Mouse (Mus musculus) embryo, embryonic 11 days (tissue): ENCODE measurements around the gene Ctnnbl1.

Experiments used
- DNase-seq: peaks from one replicate; pipeline ENCODE4 v3.0.0-alpha.2; 2015

Ctnnbl1 gene

DNA sequence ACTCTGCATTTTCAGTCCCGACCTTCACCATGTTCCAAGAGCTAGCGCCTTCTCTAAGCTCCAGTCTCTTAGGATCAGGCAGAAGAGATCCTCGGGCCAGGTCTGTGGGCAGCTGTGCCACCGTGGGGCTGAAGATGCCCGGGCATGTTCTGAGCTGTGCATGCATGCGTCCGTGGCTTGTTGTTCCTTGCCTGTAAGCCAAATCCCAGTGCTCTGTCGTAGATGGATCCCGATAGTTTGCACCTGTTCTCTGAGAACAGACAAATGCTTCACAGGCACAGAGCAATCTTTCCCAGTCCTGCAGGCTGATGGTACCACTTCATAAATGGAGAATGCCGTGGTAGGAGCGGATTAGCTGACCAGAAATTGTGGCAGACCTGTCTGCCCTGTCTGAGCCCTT is 87.0 kb downstream of the Ctnnbl1 start:
- DNase-seq: no peak

DNA sequence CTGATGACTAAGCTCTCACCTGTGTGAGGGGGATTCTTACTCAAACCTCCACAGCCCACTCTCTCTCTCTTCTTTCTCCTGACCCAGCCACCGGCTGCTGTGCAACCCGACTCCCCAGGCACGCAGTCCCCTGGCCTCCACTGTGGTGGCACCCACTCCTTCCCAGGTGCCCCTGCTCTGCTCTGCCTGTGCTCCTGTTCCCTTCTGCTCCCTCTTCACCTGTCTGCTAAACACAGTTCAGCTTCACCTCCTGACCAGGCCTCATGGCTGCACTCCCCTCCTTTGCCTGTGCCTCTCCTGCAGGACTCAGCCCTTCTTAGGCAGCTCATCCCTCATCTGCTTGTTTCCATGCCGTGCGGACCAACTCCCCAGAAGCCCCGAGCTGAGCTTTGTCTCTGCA is 92.9 kb downstream of the Ctnnbl1 start:
- no peak for DNase-seq

DNA sequence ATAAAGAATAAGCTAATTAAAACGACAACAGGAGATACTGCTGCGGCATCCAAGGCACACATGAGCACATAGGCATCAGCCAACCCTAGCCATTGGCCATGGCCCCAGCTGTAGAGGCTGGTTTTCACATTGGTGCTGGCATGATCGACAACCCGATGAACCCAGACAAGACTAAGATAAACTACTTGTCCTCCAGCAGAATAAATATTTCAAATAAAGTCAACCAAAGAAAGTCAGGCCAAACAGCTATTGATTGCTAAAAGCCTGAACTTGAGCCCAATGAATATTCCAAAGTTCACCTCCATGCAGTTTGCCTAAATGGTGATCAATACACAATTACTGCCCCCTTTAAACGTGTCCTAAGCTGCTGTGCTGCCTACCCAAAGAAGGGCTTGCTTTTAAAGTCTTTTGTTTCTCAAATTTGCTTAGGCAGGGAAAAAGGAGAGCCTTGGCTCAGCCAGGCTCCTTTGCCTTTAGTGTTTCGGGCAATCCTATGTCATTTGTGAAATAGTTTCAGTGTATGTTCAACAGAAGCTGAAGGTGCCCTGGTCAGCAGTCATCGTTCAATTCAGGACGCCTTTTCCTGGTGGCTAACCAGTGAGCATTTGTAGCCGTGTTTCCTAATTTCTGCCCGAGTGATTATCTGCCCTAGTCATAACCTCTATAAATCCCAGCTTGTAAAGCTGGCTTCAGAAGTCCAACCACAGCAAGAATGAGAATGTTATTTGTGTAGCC is 93.6 kb downstream of the Ctnnbl1 start:
- no peak for DNase-seq

DNA sequence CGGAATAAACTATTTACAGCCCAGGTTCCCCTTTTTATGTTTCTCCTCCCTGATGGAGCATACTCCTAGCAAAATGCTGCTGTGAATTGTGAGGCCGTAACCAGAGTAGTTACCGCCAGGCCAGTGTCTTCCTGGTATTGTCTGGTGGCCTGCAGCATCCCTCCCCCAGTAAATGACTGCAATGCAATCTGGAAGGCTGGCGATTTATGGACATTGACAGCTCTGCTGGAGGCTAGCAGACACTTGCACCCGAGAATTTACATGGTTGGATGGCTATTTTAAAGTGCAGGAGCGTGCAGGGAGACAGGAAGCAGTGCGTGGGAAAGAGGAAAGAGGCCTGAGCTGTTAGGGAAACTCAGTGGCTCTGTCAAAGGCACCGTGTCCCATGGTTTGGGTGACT is 99.8 kb downstream of the Ctnnbl1 start:
- DNase-seq: peak; percentile 19

DNA sequence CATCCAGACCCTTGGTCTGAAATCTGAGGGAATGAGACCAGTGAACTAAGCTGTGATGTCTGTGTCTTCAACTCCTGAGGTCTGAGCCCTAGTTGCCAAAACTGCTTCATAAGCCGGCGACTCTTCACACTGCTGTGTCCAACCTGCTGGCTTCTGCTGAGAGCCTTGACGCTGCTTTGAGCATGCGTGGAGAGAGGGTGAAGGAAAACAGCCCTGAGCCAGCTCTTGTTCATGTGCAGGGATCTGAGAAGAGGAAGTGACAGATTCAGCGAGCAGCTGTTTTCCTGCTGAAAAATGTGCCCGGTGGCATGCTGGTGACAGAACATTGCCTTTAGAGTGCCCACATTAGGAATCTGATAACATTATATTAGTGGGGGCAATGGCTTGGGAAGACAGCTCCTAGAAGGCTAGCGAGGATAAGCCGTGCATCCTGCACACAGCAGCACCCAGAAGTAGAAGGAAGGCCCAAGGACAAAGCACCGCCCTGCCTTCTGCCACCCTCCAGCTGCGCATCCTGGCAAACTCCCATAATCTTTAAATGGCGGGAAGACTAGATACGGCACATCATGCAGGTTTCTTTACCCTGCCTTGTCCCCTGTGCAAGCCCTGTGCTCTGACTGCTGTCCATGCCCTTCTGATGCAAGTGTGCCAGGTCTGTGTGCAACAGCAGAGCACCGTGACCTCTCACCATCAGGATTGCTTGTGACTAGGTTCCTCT is 101.2 kb downstream of the Ctnnbl1 start:
- DNase-seq: no peak

DNA sequence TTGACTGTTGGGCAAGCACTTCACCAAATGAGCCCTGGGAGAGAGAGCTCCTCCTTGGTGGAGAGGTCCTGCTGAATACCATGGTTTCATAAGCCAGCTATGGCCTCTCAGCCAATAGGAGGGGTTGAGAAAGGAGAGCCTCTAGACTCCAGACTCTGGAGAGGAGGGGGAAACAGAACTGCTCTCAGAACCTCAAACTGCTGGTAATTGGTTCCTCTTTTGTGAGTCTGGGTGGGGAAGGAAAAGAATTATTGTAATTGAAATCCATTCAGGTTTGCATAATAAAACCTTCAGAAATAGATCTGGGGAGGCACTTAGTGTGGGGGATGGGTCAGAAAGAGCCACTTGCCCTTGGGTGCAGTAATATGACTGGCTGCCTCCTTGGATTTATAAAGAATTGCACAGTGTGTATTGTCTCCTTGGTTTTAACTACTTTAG is 103.5 kb downstream of the Ctnnbl1 start:
- no peak for DNase-seq

DNA sequence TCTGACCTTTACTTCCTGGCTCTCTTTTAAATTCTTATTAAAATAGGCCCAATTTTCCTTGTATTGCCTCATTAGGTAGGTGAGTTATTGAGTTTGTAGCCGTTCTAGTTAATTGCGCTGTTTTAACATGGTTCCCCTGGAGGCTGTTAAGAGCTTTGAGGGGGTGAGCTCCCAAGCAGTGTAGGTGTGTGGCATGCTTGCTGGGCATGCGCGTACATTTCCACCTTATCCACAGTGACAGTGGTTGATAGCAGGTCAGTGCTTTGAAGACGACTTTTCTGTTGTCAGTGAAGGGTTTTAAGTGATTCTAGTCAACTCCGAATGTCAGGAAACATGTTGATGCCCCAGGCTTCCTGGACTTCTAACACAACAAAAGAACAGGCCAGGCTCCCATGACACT is 103.9 kb downstream of the Ctnnbl1 start:
- no peak for DNase-seq

DNA sequence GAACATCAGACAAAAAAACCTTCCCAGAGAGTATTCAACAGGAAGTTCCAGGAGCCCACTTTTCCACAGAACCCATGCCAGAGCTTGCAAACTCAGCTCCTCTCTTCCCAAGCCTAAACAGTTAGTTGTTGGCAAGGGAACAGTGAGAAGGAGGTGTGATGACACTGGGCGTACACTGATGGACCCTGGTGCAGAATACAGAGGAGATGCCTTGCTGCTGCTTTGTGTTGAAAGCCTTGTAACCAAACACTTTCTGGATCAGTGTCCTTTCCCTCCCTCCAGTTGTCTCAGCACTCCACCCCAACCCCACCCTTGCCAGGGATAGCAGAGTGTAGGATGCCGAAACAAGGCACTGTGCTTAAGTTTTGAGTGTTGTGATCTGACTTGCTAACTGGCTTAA is 107.5 kb downstream of the Ctnnbl1 start:
- DNase-seq: no peak

DNA sequence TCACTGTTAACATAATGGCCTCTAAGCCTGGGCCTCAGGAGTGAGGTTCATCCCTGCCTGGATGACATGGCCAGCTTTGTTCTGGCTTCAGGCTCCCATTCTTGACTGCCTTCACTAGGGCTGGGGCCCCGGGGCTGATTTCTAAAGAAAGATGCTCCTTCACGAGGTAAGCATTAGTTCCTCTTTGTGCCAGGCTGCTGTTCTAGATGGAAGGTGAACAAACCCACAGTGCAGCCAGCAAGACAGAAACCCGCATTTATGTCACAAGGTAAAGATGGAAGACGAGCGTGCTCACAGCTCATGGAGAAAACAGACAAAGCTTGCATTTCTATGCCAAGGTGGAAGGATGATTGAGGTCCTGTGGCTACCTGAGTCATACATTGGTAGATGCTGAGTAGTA is 108.6 kb downstream of the Ctnnbl1 start:
- DNase-seq: no peak

DNA sequence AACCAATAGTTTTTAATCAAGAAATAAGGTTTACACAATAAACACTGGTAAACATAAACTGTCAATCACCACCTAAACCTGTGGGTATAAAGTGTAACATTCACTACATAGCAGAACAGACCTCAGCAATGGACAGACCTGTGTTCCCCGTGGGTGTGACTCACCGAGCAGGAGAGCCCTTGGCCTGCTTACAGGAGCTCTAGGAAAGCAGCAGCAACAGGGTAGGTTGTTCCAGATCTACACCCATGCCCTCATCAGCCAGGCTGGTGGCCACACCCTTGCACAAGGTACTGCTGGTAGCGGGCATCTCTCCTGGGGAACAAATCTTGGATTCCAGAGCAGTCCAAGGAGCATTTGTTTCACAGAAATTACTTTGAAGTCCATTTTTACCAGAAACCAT is 115.9 kb downstream of the Ctnnbl1 start:
- DNase-seq: no peak

DNA sequence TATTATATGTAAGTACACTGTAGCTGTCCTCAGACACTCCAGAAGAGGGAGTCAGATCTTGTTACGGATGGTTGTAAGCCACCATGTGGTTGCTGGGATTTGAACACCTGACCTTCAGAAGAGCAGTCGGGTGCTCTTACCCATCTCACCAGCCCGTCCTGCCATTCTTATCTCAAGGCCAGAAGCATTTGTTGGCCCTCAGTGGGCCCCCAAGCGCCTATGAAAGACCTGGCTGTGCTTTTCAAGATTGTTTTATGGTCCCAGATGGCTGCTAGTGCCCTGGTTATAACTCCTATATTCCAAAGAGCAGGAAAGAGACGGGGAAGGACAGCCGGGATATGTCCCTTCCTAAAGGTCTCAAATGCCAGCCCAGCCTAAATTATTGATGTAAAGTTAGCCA is 118.6 kb downstream of the Ctnnbl1 start:
- no peak for DNase-seq

DNA sequence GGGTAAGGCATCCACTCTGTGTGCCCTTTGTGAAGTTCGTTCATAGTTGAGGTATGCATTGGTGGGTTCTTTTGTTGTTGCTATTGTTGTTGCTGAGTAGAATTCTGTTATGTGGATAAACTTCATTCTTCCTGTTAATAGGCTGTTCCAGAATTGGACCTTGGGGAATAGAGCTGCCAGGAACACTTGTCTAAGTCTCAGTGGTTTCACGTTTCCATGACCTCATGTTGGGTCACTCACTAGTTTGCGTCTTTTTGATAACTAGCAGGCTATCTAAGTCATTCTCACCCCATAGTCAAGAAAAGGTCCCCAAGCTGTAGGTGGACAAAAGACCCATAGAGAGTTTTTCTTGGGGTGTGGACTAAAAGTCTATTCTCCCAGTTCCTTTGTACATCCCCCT is 120.3 kb downstream of the Ctnnbl1 start:
- no peak for DNase-seq

DNA sequence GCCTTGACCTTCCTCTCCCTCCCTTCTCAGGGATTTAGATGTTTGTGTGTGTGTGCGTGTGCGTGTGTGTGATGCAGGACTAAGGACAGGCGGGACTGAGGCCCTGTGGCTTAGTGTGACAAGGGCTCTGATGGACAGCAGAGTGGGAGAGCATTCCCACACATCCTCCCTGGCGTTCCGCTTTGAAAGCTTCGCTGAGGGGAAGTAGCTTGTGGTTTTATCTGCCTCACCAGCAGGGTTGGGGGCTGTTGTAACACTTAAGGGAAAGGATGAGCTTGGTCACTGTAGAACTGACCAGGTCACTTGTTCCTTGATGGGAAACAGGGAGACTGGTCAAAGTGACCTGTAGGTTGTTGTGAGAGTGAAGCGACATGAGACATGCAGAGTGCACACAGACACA is 121.1 kb downstream of the Ctnnbl1 start:
- DNase-seq: no peak

DNA sequence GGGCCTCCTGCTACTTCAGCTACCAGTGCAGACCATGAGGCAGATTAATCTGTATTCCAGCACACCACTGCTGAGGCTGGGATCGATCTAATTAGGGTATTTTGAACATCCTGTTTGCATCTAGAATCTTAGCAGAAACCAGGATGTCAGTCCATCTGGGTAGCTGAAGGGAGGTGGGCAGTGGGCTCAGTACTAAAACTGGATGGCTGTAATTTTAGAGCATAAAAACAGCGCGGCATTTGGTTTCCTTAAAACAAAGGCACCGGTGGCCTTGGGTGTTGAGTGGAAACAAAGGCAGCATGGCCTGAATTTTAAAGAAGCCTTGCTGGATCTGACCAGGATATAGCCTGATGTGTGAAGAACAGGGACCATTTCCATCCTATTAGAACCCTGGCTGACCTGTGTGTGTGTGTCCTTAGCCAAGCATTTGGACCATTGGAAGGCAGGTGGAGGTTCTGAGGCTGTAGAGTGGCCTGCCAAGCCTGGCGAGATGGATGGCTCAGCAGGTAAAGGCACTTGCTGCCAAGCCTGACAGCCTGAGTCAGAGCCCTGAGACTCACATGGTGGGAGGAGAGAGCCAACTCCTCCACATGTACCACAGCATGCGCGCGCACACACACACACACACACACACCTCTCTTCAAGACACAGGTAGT is 122.0 kb downstream of the Ctnnbl1 start:
- no peak for DNase-seq

DNA sequence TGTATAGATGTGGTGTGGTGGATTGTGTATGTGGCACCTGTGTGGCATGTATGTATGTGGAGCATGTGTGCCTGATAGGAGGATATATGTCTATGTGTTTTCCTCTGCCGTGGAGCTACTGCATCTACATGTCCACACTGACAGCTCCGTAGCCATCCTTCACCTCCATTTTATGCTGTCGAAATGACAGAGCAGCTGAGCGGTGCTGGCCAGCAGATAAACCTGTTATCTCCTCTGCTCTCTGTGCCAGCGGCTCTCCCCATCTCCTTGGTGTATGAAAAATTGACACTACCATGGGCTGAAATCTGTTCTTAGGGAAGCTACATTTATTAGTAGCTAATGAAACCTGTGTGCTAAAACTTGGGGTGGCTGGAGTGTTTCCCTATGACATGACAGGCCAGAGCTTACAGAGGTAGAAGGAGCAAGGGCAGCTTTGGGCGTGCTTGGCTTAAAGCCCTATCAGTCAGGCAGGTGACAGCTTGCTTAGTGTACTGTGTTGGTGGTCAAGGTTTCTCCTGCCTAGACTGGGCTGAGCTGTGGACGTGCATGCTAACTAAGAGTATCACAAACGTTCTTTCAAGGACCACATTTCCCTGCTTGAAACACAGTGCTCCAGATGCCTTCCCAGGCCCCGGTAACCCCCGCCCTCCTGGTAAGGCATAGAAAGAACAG is 124.2 kb downstream of the Ctnnbl1 start:
- DNase-seq: no peak

DNA sequence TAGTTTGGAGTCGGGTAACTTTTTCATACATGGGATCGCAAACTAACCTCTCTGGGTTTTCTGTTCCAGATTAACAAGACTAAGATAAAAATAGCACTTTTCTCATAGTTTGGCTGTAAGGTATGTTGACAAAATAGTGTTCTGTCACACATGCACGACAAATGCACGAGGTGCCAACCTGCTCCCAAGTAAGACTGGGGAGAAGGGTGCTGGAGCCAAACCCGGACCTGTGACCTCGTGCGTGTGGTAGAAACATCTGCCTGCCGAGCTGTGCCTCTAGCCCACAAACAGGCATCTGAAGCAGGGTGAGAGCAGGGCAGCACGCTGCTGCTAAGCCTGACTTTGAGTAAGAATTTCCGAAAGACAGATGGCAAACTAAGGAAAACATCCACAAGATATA is 125.1 kb downstream of the Ctnnbl1 start:
- no peak for DNase-seq

DNA sequence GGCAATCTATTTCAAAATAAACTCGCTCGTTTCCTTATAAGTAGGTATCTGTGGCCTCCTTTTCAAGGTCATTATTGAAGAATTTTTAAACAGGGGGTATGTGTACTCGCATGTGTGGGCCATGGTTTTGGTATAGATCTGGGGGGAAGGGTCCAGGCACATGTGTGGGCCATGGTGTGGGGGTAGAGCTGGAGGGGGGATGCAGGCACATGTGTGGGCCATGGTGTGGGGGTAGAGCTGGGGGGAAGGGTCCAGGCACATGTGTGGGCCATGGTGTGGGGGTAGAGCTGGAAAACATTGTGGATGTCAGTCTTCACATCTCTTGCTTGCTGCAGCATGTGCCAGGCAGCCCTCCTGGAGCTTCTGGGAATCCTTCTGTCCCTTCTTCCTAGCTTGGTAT is 129.9 kb downstream of the Ctnnbl1 start:
- no peak for DNase-seq

DNA sequence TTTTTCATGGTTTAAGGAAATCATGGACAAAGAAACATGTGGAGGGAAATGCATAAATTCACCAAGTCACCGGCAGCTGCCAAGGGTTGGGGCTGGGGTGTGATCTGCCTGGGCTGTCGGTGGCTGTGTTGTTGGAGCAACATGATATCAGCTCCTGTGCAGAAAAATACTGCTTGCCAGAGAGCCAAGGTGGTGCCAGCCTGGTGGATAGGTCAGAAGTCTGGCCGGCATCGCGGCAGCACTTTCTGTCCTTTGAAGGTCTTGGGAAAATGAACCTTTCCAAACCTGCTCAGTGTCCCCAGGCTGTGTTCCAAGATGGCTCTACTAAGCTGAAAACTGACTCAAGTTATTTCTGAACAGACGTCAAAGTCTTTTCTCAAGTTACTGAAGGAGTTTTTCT is 133.0 kb downstream of the Ctnnbl1 start:
- DNase-seq: no peak

DNA sequence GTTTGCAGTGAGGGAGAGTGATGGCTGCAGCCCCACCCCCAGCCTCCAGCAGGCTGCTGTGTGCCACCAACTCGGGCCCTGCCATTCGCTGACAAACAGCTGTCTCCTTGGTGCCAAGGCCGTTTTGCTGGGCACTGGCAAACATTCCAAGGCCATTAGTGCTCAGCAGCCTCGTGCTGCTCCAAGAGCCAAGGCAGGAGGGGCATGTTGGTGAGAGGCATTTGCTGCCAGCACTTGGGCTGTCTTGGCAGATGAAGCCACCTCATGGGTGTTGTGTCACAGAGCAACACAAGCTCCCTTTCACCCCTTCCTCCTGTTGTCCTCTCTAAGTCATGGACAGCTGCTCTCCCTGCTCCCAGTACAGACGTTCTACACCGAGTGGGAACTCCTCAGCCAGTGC is 136.0 kb downstream of the Ctnnbl1 start:
- DNase-seq: no peak

DNA sequence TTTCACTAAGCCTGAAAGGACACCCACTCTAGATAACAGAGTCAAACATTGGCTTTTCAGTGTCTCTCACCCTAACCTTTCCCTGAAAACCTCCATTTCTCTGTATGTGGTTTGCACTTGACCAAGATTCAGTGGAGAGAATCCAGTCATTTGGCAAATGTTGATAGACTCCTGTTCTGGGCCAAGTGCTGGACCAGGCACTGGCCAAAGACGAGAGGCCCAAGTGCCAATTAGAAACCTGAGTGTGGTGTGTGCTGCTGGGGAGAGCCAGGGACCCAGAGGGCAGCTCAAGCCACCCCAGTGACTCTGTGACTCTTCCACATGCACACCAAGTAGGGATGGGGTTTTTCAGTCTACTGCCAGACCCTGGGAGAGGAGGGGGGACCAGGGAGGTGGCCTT is 136.5 kb downstream of the Ctnnbl1 start:
- DNase-seq: no peak

DNA sequence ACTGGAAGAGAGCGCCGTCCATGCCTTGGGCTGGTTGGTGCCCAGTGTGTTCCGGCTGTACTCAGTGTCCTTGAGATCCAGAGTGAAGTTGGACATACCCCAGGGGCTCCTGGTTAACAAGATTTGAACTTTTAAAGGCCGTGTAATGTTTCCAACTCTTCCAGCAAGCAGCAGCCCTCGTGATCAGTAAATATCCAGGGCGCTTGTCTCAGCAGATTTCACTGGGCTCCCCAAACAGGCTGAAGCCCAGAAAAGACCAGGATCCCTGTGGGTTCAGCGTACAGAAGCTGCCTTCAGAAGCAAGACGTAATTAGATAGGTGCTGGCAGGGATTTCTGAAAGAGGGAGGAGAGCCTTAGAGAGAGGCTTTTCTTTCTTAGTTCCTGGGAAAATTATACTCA is 137.9 kb downstream of the Ctnnbl1 start:
- DNase-seq: no peak

DNA sequence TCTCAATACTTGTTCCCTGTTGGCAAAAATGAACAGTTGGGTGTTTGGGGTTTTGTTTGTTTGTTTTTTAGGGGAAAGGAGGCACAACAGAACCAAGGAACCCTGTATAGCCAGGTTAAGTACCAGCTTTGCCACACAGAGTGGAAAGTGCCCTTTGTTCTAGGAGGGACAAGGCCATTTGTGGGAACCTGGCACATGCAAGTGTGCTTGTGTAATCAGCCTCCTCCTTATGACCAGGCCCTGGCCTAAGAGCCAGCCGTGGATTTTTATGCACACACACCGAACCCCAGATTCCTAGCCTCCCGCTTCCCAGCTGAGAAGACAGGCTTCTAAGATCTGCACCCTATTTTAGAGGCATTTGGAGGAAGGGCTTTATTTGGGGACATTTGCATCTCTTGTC is 140.2 kb downstream of the Ctnnbl1 start:
- DNase-seq: no peak

DNA sequence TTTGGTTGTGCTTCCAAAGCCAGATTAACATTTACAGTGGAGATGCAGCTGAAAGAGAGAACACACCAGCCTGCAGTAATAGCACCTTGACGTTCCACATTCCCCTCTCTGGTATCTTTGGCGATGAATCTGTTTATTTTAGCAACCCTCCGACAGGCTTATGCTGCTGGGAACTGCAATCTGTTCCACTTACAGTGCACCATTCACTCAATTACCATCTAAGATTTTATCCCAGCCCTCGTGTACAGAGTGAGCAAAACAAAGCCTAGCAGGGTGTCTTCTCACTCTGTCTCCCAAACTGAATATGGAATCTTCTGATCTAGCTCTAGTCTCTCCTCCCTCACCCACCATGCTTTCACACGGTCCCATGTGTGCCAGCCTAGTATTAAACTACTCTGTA is 140.8 kb downstream of the Ctnnbl1 start:
- no peak for DNase-seq

DNA sequence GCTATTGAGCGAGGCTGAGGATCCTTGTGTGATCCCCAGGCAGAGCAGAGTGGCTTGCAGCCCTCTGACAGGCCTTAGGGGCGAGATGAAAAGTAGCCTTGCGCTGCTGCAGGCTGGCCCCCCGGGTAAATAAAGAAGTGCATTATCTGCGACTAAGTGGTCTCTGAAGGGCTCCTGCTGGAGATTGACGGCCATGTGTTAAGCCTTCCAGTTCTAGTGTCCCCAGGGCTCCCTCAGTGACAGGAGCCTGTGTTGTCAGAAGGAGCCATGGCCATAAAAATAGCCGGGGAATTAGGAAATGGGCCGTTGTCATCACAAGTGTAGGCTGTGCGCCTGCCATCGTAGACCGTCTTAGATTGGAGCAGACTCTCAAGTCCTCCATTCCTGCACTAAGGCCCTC is 144.7 kb downstream of the Ctnnbl1 start:
- peak; percentile 36 for DNase-seq
